Mouse (Mus musculus) MEL (cell line): ENCODE results near the gene Bsph2.

Source experiments
- CHD2 ChIP-seq: IDR thresholded peaks from 2 replicates; pipeline ENCODE4 v1.6.1; 2011; ENCODE audit warnings: low read length, improper control_type of control experiment
- CTCF ChIP-seq, 3 experiments: IDR thresholded peaks in 2 of 3; conservative IDR thresholded peaks in 1 of 3; 2 replicates each; pipeline ENCODE4 v1.5.1; 2011 to 2012; ENCODE audit warnings: low read length in 3 of 3, low read depth in 2 of 3, mild to moderate bottlenecking in 2 of 3, improper control_type of control experiment in 1 of 3, inconsistent platforms in 1 of 3, mixed read lengths in 1 of 3, moderate library complexity in 1 of 3; ENCODE audit not compliant: control insufficient read depth in 1 of 3, insufficient read depth in 1 of 3, poor library complexity in 1 of 3, severe bottlenecking in 1 of 3
- EP300 ChIP-seq, 2 experiments: IDR thresholded peaks; 2 replicates each; pipeline ENCODE4 v1.6.1; 2011; ENCODE audit warnings: improper control_type of control experiment in 2 of 2, low read length in 2 of 2, low read depth in 1 of 2, mild to moderate bottlenecking in 1 of 2
- GABPA ChIP-seq: IDR thresholded peaks from 2 replicates; pipeline ENCODE4 v1.6.1; 2012; ENCODE audit warnings: low read depth, mild to moderate bottlenecking, inconsistent platforms, low read length, improper control_type of control experiment, moderate library complexity
- MYC ChIP-seq: IDR thresholded peaks from 2 replicates; pipeline ENCODE4 v1.6.1; 2011; ENCODE audit warnings: low read depth, mild to moderate bottlenecking, low read length, improper control_type of control experiment, moderate library complexity
- NRF1 ChIP-seq: IDR thresholded peaks from 2 replicates; pipeline ENCODE4 v1.6.1; 2014; ENCODE audit warnings: low read depth, mild to moderate bottlenecking, inconsistent platforms, low read length, improper control_type of control experiment, moderate library complexity; ENCODE audit not compliant: poor library complexity, insufficient read depth, severe bottlenecking
- POLR2A ChIP-seq, 2 experiments: IDR thresholded peaks; 2 replicates each; pipeline ENCODE4 v1.6.1; 2011 to 2012; ENCODE audit warnings: low read length in 2 of 2, mild to moderate bottlenecking in 2 of 2, control low read depth in 1 of 2, improper control_type of control experiment in 1 of 2, low read depth in 1 of 2, moderate library complexity in 1 of 2; ENCODE audit not compliant: control insufficient read depth in 1 of 2, insufficient read depth in 1 of 2, poor library complexity in 1 of 2
- RAD21 ChIP-seq: IDR thresholded peaks from 2 replicates; pipeline ENCODE4 v1.6.1; 2011; ENCODE audit warnings: mild to moderate bottlenecking, low read depth, low read length, improper control_type of control experiment
- UBTF ChIP-seq: IDR thresholded peaks from 2 replicates; pipeline ENCODE4 v1.6.1; 2012; ENCODE audit warnings: low read depth, mild to moderate bottlenecking, inconsistent platforms, low read length, improper control_type of control experiment, moderate library complexity, borderline replicate concordance; ENCODE audit not compliant: insufficient read depth
- ZC3H11A ChIP-seq: IDR thresholded peaks from 2 replicates; pipeline ENCODE4 v1.6.1; 2012; ENCODE audit warnings: low read depth, mild to moderate bottlenecking, inconsistent platforms, low read length, improper control_type of control experiment

GRCm38 (mm10) chr7:13511539-13511938 is 59.3 kb downstream of the Bsph2 start:
- TF ChIP-seq CTCF (IDR thresholded peaks at IDR 0.05 in 2 of 3, conservative IDR thresholded peaks at IDR 0.05 in 1 of 3; ENCODE audit: control insufficient read depth in 1 of 3, insufficient read depth in 1 of 3, low read depth in 2 of 3, low read length in 3 of 3, poor library complexity in 1 of 3, severe bottlenecking in 1 of 3) (peak; percentile 15 to 69 (median 23); a peak in 3 of 6 replicates), UBTF (no peak), ZC3H11A (peak; percentile 75), POLR2A (IDR thresholded peaks at IDR 0.05; ENCODE audit: control insufficient read depth in 1 of 2, insufficient read depth in 1 of 2, low read depth in 1 of 2, low read length in 2 of 2, poor library complexity in 1 of 2) (no peak), MYC (no peak), NRF1 (no peak), GABPA (no peak), RAD21 (peak; percentile 86), CHD2 (no peak), EP300 (IDR thresholded peaks at IDR 0.05; ENCODE audit: low read depth in 1 of 2, low read length in 2 of 2) (no peak)
